Mouse (Mus musculus) myocyte (in vitro differentiated cells): Measurements from ENCODE around the gene Sept5. TPM values are rescaled to one million over a fixed set of nuclear protein-coding genes. Genes with fewer than 3 reads are reported as not detected.

Source experiments
- H3K27me3 ChIP-seq: one replicate; pipeline ENCODE4 v1.6.1; 2011; ENCODE audit not compliant: control insufficient read depth, insufficient read depth, insufficient read length
- H3K36me3 ChIP-seq: one replicate; pipeline ENCODE4 v1.6.1; 2011; ENCODE audit not compliant: control insufficient read depth, insufficient read depth
- H3K4me2 ChIP-seq: one replicate; pipeline ENCODE4 v1.6.1; 2011; ENCODE audit warnings: low read depth, control low read depth
- H3K4me3 ChIP-seq: one replicate; pipeline ENCODE4 v1.5.1; 2011; ENCODE audit warnings: mild to moderate bottlenecking, control low read depth, moderate library complexity
- H3K79me2 ChIP-seq: one replicate; pipeline ENCODE4 v1.6.1; 2011; ENCODE audit not compliant: control insufficient read depth, insufficient read depth
- H3ac ChIP-seq: one replicate; pipeline ENCODE4 v1.6.1; 2011; ENCODE audit not compliant: control insufficient read depth, insufficient read length
- CEBPB ChIP-seq: IDR thresholded peaks from 2 replicates; pipeline ENCODE4 v1.6.1; 2011; ENCODE audit warnings: mild to moderate bottlenecking, moderate library complexity; ENCODE audit not compliant: poor library complexity, insufficient read depth, severe bottlenecking
- E2F4 ChIP-seq: IDR thresholded peaks from one replicate; pipeline ENCODE4 v1.6.1; 2011; ENCODE audit warnings: mild to moderate bottlenecking, control low read depth, moderate library complexity; ENCODE audit not compliant: insufficient read depth
- MAX ChIP-seq: IDR thresholded peaks from one replicate; pipeline ENCODE4 v1.6.1; 2011; ENCODE audit warnings: low read depth, mild to moderate bottlenecking, control low read depth
- MYOD1 ChIP-seq, 3 experiments: IDR thresholded peaks; one replicate each; pipeline ENCODE4 v1.6.1; 2011; ENCODE audit warnings: control low read depth in 2 of 3, low read depth in 2 of 3, mild to moderate bottlenecking in 2 of 3, moderate library complexity in 1 of 3; ENCODE audit not compliant: insufficient read length in 2 of 3, control insufficient read depth in 1 of 3
- MYOG ChIP-seq, 3 experiments: IDR thresholded peaks; one replicate each; pipeline ENCODE4 v1.6.1; 2011; ENCODE audit warnings: control low read depth in 2 of 3, low read depth in 2 of 3, mild to moderate bottlenecking in 2 of 3; ENCODE audit not compliant: insufficient read length in 2 of 3, control insufficient read depth in 1 of 3, insufficient read depth in 1 of 3
- POLR2A ChIP-seq: IDR thresholded peaks from one replicate; pipeline ENCODE4 v1.6.1; 2011; ENCODE audit warnings: low read depth, mild to moderate bottlenecking, control low read depth, moderate library complexity; ENCODE audit not compliant: insufficient read length
- POLR2AphosphoS2 ChIP-seq: IDR thresholded peaks from one replicate; pipeline ENCODE4 v1.6.1; 2011; ENCODE audit warnings: low read depth, control low read depth; ENCODE audit not compliant: insufficient read length
- REST ChIP-seq: IDR thresholded peaks from one replicate; pipeline ENCODE4 v1.6.1; 2011; ENCODE audit warnings: mild to moderate bottlenecking, control low read depth, moderate library complexity; ENCODE audit not compliant: insufficient read depth, insufficient read length
- SRF ChIP-seq: IDR thresholded peaks from one replicate; pipeline ENCODE4 v1.6.1; 2011; ENCODE audit warnings: low read depth; ENCODE audit not compliant: control insufficient read depth, insufficient read length
- TCF12 ChIP-seq: IDR thresholded peaks from one replicate; pipeline ENCODE4 v1.6.1; 2011; ENCODE audit warnings: mild to moderate bottlenecking, control low read depth; ENCODE audit not compliant: poor library complexity, insufficient read depth, severe bottlenecking
- TCF3 ChIP-seq: IDR thresholded peaks from one replicate; pipeline ENCODE4 v1.6.1; 2011; ENCODE audit warnings: low read depth, control low read depth; ENCODE audit not compliant: insufficient read length
- USF1 ChIP-seq: IDR thresholded peaks from one replicate; pipeline ENCODE4 v1.6.1; 2011; ENCODE audit warnings: low read depth, mild to moderate bottlenecking, control low read depth, moderate library complexity
- polyA plus RNA-seq: library from polyadenylated mRNA; unstranded; fragments of >200 nt; fragmentation: generic; extraction: Trizol; gene quantifications from one replicate; pipeline ENCODE4 v1.2.1, GENCODE M21; 2012; ENCODE audit warnings: missing spikeins

Sept5 gene
- polyA plus RNA-seq, 1 experiment: 112 TPM

DNA sequence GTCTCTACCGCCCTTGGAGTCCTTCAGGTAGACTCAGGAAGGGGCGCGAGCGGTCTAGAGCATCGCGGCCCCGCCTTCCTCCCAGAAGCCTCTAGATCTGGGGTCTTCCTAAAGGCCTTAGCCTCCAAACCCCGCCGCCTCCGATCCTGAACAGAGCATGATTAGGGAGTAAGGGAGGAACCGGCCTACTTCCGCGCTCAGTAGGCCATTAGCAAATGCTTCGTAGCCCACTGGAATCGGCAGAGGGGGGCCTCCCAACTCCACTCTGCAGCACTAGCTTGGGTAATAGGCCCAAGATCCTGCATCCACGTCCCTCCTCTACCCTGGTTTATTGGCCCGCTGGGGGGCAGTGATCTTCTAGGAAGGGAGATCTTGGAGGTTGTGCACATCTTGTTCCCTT lies 7.7 kb downstream of the Sept5 start, which contains the start of gene Gp1bb:
Gene Gp1bb (minus strand): TSS at position 385 of the 400 bp plus-strand sequence.
- H3K36me3 ChIP-seq: peaks cover 13% of the 10 kb centered on the region
- no peak within 1 kb of the TSS for H3K4me3 ChIP-seq
- H3ac ChIP-seq: no peak within 1 kb of the TSS
- H3K27me3 ChIP-seq: no peaks in the 10 kb centered on the region
- peaks cover 3% of the 10 kb centered on the region for H3K79me2 ChIP-seq
- TF ChIP-seq MAX (no peak), TCF3 (no peak), CEBPB (no peak), MYOG (IDR thresholded peaks at IDR 0.05; ENCODE audit: control insufficient read depth in 1 of 3, insufficient read depth in 1 of 3, insufficient read length in 2 of 3, low read depth in 2 of 3) (no peak), POLR2AphosphoS2 (no peak), E2F4 (no peak), MYOD1 (IDR thresholded peaks at IDR 0.05; ENCODE audit: control insufficient read depth in 1 of 3, insufficient read length in 2 of 3, low read depth in 2 of 3) (no peak), REST (no peak), TCF12 (no peak), USF1 (no peak), SRF (no peak), POLR2A (no peak)
- no peak within 1 kb of the TSS for H3K4me2 ChIP-seq

GRCm38 (mm10) chr16:18621362-18622001 lies 8.3 kb downstream of the Sept5 start:
- Histone ChIP-seq H3K36me3 (peaks cover 13% of the 10 kb centered on the region), H3K4me2 (no peak overlapping the region), H3K79me2 (no peaks in the 10 kb centered on the region), H3ac (no peak overlapping the region), H3K4me3 (no peak overlapping the region), H3K27me3 (no peaks in the 10 kb centered on the region)
- TF ChIP-seq REST: no peak

- H3K79me2 ChIP-seq: no peaks in the 10 kb centered on the region
- no peak overlapping the region for H3ac ChIP-seq
- no peak overlapping the region for H3K4me3 ChIP-seq
- no peaks in the 10 kb centered on the region for H3K27me3 ChIP-seq
- H3K4me2 ChIP-seq: no peak overlapping the region
- peaks cover 13% of the 10 kb centered on the region for H3K36me3 ChIP-seq
- TF ChIP-seq POLR2A: no peak
- TF ChIP-seq TCF3: no peak
- TF ChIP-seq CEBPB: no peak
- TF ChIP-seq MYOD1 (IDR thresholded peaks at IDR 0.05; ENCODE audit: control insufficient read depth in 1 of 3, insufficient read length in 2 of 3, low read depth in 2 of 3): no peak
- no peak for TF ChIP-seq TCF12
- no peak for TF ChIP-seq USF1
- TF ChIP-seq POLR2AphosphoS2: no peak
These were observed 9.0 kb downstream of the Sept5 start for GRCm38 (mm10) chr16:18620601-18621361.

- H3K27me3 ChIP-seq: no peaks in the 10 kb centered on the region
These were observed 9.6 kb downstream of the Sept5 start for GRCm38 (mm10) chr16:18620201-18620600.

DNA sequence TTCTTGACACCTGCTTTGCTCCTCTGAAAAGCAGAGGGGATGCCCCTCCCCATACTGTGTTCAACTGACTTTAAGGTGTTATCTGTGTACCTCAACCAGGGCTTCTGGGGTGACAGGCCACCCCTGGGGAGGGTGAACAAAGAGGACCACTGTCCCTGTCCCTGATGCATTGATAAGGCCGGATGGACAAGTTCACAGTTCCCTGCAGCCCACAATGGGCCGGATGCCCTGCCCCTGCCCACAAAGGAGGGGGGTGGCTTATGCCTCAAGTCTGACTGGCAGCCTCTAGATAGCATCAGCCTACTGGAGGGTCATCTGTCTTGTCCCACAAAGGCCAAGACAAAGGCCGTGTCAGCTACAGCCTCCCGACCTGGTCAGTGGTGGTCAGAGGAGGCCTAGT lies 10.6 kb downstream of the Sept5 start:
- Histone ChIP-seq H3ac (no peak overlapping the region), H3K36me3 (peaks cover 9% of the 10 kb centered on the region), H3K4me3 (no peak overlapping the region), H3K27me3 (no peaks in the 10 kb centered on the region), H3K4me2 (no peak overlapping the region), H3K79me2 (no peaks in the 10 kb centered on the region)
- TF ChIP-seq MYOD1 (IDR thresholded peaks at IDR 0.05; ENCODE audit: control insufficient read depth in 1 of 3, insufficient read length in 2 of 3, low read depth in 2 of 3): no peak
- no peak for TF ChIP-seq POLR2AphosphoS2
- no peak for TF ChIP-seq CEBPB
- TF ChIP-seq TCF3: no peak
- TF ChIP-seq SRF: no peak
- no peak for TF ChIP-seq MYOG (IDR thresholded peaks at IDR 0.05; ENCODE audit: control insufficient read depth in 1 of 3, insufficient read depth in 1 of 3, insufficient read length in 2 of 3, low read depth in 2 of 3)
- TF ChIP-seq POLR2A: no peak
- no peak for TF ChIP-seq MAX
- no peak for TF ChIP-seq E2F4
- TF ChIP-seq TCF12: no peak
- TF ChIP-seq REST: no peak
- TF ChIP-seq USF1: no peak

More at GRCm38 (mm10) chr16:18620201-18620600, 9.6 kb downstream of the Sept5 start:
- Histone ChIP-seq H3K79me2 (no peaks in the 10 kb centered on the region), H3K4me2 (no peak overlapping the region), H3K36me3 (peaks cover 13% of the 10 kb centered on the region), H3K4me3 (no peak overlapping the region), H3ac (no peak overlapping the region)
- TF ChIP-seq REST (no peak), MAX (no peak)
